Mouse (Mus musculus) heart, embryonic 10.5 days (tissue): Measurements from ENCODE around the gene Sypl. TPM values are rescaled to one million over a fixed set of nuclear protein-coding genes. Genes with fewer than 3 reads are reported as not detected.
"Not testable (repeated sequence)": the region's sequence is repeated elsewhere in the genome, so short reads cannot be mapped to it uniquely, and the experiment has no call there.

Experiments
- DNase-seq: peaks from one replicate; pipeline ENCODE4 v3.0.0-alpha.2; 2017; ENCODE audit warnings: low spot score
- H3K27ac ChIP-seq: fragments of 300-500 bp; sonication (generic); 2 replicates; pipeline ENCODE4 v1.5.1; 2016; ENCODE audit warnings: mild to moderate bottlenecking
- H3K27me3 ChIP-seq: fragments of 300-500 bp; sonication (generic); 2 replicates; pipeline ENCODE4 v1.6.1; 2016; ENCODE audit warnings: mild to moderate bottlenecking; ENCODE audit not compliant: poor library complexity, insufficient read depth, severe bottlenecking
- H3K36me3 ChIP-seq: fragments of 300-500 bp; sonication (generic); 2 replicates; pipeline ENCODE4 v1.6.1; 2016; ENCODE audit warnings: mild to moderate bottlenecking, moderate library complexity
- H3K4me1 ChIP-seq: fragments of 300-500 bp; sonication (generic); 2 replicates; pipeline ENCODE4 v1.6.1; 2016; ENCODE audit warnings: mild to moderate bottlenecking
- H3K4me3 ChIP-seq: fragments of 300-500 bp; sonication (generic); 2 replicates; pipeline ENCODE4 v1.5.1; 2016; ENCODE audit warnings: mild to moderate bottlenecking, moderate library complexity
- H3K9me3 ChIP-seq: fragments of 300-500 bp; sonication (generic); 2 replicates; pipeline ENCODE4 v1.6.1; 2016; ENCODE audit warnings: mild to moderate bottlenecking, moderate library complexity
- WGBS: fragments of 180-500 bp; shearing (Covaris S2); methylation state at CpG from one replicate; pipeline ENCODE4 v1.1.7; 2016; 5-methylcytosine and 5-hydroxymethylcytosine counted together
- polyA plus RNA-seq: library from polyadenylated mRNA; unstranded; fragments of >200 nt; fragmentation: Nextera tagmentation; extraction: Ambion mirVana; gene quantifications from 2 replicates; pipeline ENCODE4 v1.2.1, GENCODE M21; 2016

Gene Sypl
- polyA plus RNA-seq, 1 experiment from 2014 or later: 80.8 TPM

DNA sequence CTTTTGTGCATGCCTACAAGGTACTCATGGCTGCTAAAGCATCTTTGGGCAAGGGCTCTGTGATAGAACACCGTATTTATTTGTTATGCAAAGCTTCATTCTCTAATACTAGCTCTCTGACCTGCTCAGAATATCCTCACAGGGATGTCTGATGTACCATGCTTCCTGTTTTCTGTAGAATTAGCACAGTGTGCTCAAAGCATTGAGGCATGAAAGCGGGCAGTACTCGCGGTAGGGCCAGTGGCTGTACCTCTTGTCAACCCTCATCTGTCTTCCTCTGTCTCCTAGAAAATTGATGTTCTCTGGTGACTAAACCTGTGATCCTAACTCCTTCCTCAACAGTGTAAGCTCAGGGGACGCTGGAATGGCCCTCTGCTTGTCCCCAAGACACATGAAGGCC lies 40.4 kb downstream of the Sypl start:
- H3K36me3 ChIP-seq: no peaks in the 10 kb centered on the region

GRCm38 (mm10) chr12:32995081-32995834 lies 41.6 kb downstream of the Sypl start:
- peaks cover 7% of the 10 kb centered on the region for H3K4me1 ChIP-seq
- no peaks in the 10 kb centered on the region for H3K9me3 ChIP-seq
- H3K27ac ChIP-seq: no peak overlapping the region
- H3K27me3 ChIP-seq: no peaks in the 10 kb centered on the region
- 64% methylated on average over 4 of the region's 4 CpGs for WGBS
- no peak overlapping the region for H3K4me3 ChIP-seq
- no peak for DNase-seq
- no peaks in the 10 kb centered on the region for H3K36me3 ChIP-seq

More for the DNA sequence above, 40.4 kb downstream of the Sypl start:
- Histone ChIP-seq H3K27ac (no peak overlapping the region), H3K9me3 (no peaks in the 10 kb centered on the region), H3K4me3 (no peak overlapping the region), H3K4me1 (peaks cover 7% of the 10 kb centered on the region), H3K27me3 (no peaks in the 10 kb centered on the region)
- 79% methylated on average over 5 of the region's 5 CpGs for WGBS
- DNase-seq: no peak

DNA sequence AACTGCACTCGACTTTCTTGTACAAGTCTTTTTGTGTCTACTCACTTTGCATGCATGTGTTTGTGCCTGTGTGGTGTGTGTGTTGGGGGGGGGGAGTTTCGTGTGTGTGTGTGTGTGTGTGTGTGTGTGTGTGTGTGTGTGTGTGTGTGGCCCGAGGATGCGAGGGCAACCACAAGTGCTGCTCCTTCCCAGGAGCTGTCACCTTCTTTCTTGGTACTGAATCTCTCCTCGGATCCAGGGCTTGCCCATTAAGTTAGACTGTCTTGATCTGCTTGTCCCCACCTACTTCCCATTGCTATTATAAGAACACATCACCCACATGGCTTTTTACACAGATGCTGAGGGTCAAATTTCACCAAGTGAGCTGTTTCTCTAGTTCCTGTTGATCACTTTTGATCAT lies 45.1 kb downstream of the Sypl start:
- H3K27ac ChIP-seq: no peak overlapping the region
- H3K27me3 ChIP-seq: no peaks in the 10 kb centered on the region
- DNase-seq: no peak
- H3K4me3 ChIP-seq: no peak overlapping the region
- H3K36me3 ChIP-seq: no peaks in the 10 kb centered on the region
- no peaks in the 10 kb centered on the region for H3K9me3 ChIP-seq
- H3K4me1 ChIP-seq: peaks cover 7% of the 10 kb centered on the region
- WGBS: 46% methylated on average over 5 of the region's 5 CpGs

DNA sequence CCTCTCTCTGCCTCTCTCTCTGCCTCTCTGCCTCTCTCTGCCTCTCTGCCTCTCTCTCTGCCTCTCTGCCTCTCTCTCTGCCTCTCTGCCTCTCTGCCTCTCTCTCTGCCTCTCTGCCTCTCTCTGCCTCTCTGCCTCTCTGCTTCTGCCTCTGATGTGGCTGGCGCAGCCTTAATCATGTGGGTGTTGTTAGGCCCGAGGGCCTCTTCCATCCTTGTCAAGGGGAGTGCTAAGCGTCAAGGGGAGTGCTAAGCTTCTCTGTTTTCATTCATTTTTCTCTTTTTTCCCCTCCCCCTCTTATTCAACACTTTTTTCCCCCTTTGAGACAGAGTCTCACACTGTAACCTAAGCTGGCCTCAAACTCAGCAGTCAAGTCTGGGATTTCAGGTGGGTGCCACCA lies 46.1 kb downstream of the Sypl start:
- not testable (repeated sequence) for H3K27me3 ChIP-seq, H3K4me3 ChIP-seq, H3K27ac ChIP-seq, DNase-seq, H3K9me3 ChIP-seq, H3K4me1 ChIP-seq, H3K36me3 ChIP-seq
- 31% methylated on average over 3 of the region's 3 CpGs for WGBS

GRCm38 (mm10) chr12:33000402-33000801 lies 46.7 kb downstream of the Sypl start:
- H3K27ac ChIP-seq: no peak overlapping the region
- peaks cover 1% of the 10 kb centered on the region; the same call in 1 of the 2 replicates for H3K4me1 ChIP-seq
- H3K4me3 ChIP-seq: no peak overlapping the region
- WGBS: 63% methylated on average over 4 of the region's 4 CpGs
- H3K9me3 ChIP-seq: no peaks in the 10 kb centered on the region
- H3K27me3 ChIP-seq: no peaks in the 10 kb centered on the region
- no peaks in the 10 kb centered on the region for H3K36me3 ChIP-seq
- no peak for DNase-seq

- H3K4me3 ChIP-seq: no peak overlapping the region
- H3K4me1 ChIP-seq: peaks cover 4% of the 10 kb centered on the region; the same call in 1 of the 2 replicates
- H3K27ac ChIP-seq: no peak overlapping the region
- DNase-seq: peak; percentile 58
- no peaks in the 10 kb centered on the region for H3K36me3 ChIP-seq
- 64% methylated on average over 8 of the region's 8 CpGs for WGBS
- H3K9me3 ChIP-seq: no peaks in the 10 kb centered on the region
- H3K27me3 ChIP-seq: no peaks in the 10 kb centered on the region
Observed at GRCm38 (mm10) chr12:33003339-33003965, 49.8 kb downstream of the Sypl start.

DNA sequence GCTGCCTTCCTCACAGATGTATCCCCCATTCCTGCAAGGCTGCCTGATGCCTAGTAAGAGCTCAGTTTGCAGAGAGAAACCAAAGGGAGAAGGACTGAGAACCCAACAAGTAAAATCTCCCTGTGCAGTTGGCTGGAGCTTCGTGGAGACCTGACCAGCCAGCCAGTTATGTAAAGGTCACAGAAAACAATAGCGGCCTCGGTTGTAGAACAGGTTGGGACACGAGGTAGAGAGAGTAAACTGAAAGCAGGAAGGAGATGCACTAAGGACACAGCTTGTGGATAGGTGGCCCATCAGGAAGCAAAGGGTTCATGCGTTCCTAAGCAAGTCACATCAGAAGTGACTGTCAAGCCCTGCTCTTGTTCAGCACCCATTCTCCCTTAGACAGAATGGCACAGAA lies 52.2 kb downstream of the Sypl start:
- no peak for DNase-seq
- no peak overlapping the region for H3K4me3 ChIP-seq
- H3K4me1 ChIP-seq: peaks cover 10% of the 10 kb centered on the region; the same call in 1 of the 2 replicates
- 76% methylated on average over 5 of the region's 5 CpGs for WGBS
- H3K36me3 ChIP-seq: no peaks in the 10 kb centered on the region
- no peaks in the 10 kb centered on the region for H3K9me3 ChIP-seq
- H3K27me3 ChIP-seq: 0 out of 2 replicates have a peak, but pooled peaks cover 4% of the 10 kb centered on the region
- H3K27ac ChIP-seq: no peak overlapping the region

GRCm38 (mm10) chr12:33007176-33007575 lies 53.5 kb downstream of the Sypl start:
- DNase-seq: peak; percentile 69
- 86% methylated on average over 2 of the region's 2 CpGs for WGBS

DNA sequence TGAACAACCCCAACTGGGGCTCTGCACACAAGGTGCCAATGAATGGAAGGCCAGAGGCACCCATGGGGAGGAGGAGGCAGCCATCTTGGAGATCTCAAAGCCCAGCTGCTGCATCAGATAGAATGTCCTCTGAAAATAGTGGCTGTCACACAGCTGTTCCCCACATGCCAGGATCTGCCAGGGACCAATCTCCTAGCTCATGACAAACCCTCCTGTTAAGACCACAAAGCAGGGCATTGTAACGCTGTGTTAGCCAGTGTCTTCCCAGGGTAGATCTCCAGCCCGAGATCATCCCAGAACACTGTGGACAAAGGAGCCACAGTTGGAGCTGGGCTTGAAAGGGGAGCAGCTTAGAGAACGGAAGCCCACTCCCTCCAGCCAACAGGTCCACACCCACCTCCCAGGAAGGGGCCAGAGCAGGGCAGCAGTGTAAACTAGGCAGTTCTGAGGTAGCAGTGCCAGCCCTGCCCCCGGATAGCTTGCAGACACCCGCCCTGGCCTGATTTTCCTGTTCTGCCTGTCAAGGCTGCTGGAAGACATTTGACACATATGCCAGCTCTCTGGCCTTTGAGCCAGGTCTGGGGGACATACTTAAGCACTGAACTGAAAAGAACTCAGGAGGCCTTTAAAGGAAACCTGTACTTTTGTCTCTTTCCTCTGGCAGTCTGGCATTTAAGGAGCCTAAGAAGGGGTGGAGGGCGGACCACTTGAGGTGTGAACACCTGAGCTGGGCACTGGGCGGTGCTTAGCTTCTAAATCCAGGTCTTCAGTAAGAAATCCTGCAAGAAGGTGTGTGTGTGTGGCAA lies 54.8 kb downstream of the Sypl start:
- Histone ChIP-seq H3K27me3 (0 out of 2 replicates have a peak, but pooled peaks cover 5% of the 10 kb centered on the region), H3K4me3 (no peak overlapping the region), H3K27ac (0 out of 2 replicates have a peak overlapping the region, but pooled peaks have one; percentile 5), H3K36me3 (no peaks in the 10 kb centered on the region), H3K9me3 (no peaks in the 10 kb centered on the region), H3K4me1 (peaks cover 10% of the 10 kb centered on the region; the same call in 1 of the 2 replicates)
- 48% methylated on average over 7 of the region's 7 CpGs for WGBS
- DNase-seq: peak; percentile 75

More at GRCm38 (mm10) chr12:33007176-33007575, 53.5 kb downstream of the Sypl start:
- Histone ChIP-seq H3K4me1 (peaks cover 10% of the 10 kb centered on the region; the same call in 1 of the 2 replicates), H3K4me3 (no peak overlapping the region), H3K27me3 (0 out of 2 replicates have a peak, but pooled peaks cover 5% of the 10 kb centered on the region), H3K9me3 (no peaks in the 10 kb centered on the region), H3K36me3 (no peaks in the 10 kb centered on the region), H3K27ac (no peak overlapping the region)

DNA sequence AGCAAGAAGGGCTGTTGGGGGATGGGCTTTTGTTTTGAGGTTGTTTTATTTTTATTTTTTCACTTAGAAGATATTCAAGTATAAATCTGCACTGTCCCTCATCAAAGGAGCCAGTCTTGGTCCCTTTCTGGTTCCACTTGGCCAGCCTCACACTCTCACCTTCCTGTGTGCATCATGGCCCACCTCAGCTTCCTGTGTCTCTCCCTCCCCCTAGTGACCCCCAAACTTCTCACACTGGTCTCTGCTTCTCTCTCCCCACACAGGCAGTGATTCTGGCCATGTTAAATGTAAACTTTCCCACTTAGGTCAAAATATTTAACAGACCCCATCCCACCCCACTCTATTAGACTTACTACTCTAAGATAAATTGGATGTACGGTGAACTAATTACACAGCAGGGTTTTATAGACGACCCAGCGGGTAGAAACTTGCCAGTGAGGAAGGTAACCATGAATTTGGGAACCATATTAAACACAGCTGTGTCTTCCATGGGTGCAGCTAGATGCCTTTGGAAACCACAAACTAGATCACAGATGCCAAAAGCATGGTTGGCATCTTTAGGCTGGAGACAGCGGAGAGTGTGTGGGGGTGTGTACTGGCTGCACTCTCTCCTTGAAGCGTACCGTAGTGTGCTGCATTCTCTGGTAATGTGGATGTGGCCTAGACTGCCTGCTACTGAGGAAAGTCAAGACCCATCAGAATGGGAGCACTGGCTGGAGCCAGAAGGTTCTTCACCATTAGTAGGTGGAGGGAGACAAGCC lies 55.7 kb downstream of the Sypl start:
- H3K36me3 ChIP-seq: no peaks in the 10 kb centered on the region
- 0 out of 2 replicates have a peak, but pooled peaks cover 5% of the 10 kb centered on the region for H3K27me3 ChIP-seq
- WGBS: 84% methylated on average over 6 of the region's 6 CpGs
- H3K4me3 ChIP-seq: no peak overlapping the region
- H3K27ac ChIP-seq: no peak overlapping the region
- H3K9me3 ChIP-seq: no peaks in the 10 kb centered on the region
- H3K4me1 ChIP-seq: peaks cover 10% of the 10 kb centered on the region; the same call in 1 of the 2 replicates
- peak; percentile 39 for DNase-seq

DNA sequence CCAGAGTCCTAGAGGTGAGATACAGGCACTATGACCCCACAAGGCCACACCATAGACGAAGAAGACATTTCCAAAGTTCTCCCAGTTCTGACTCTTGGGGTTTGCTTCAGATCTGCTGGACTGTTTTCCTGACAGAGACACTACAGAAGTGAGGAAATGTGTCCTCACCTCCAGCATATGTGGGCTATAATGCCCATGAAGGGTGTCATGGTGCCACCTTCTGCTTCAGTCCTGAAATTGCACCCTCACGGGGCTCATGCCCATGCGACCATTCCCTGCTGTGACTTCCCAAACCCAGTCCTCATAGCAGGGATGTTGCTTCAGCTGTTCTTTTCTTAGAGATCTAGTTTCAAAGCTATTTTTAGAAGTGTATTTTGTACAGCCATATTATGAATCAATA lies 56.3 kb downstream of the Sypl start:
- no peaks in the 10 kb centered on the region for H3K9me3 ChIP-seq
- peak; percentile 72 for DNase-seq
- 21% methylated on average over 3 of the region's 3 CpGs for WGBS
- H3K27ac ChIP-seq: no peak overlapping the region
- no peaks in the 10 kb centered on the region for H3K36me3 ChIP-seq
- 0 out of 2 replicates have a peak, but pooled peaks cover 10% of the 10 kb centered on the region for H3K27me3 ChIP-seq
- H3K4me1 ChIP-seq: peaks cover 10% of the 10 kb centered on the region; the same call in 1 of the 2 replicates
- H3K4me3 ChIP-seq: no peak overlapping the region
